Comparison of ENCODE assay signal across 18 mouse cellular contexts in genomic region chr12:86943421-86943820, GRCm38 (mm10). TPM values are rescaled to one million over a fixed set of nuclear protein-coding genes. Genes with fewer than 3 reads are reported as not detected.
A peak's percentile ranks its signal among the peaks of the same experiment; 100 is the strongest.
DNase-seq lines count a peak whose midpoint lies in the region; ATAC-seq lines count a peak whose summit lies in the region.
"Had no signal": no experiment of that assay in that cellular context is flagged by ENCODE, and none has a peak within 500 bp of the region (broad histone marks: within the 10 kb centered on the region; RNA-seq: fewer than 3 reads in every experiment).

No protein-coding gene starts in this region.

- H3K9ac ChIP-seq in hindbrain, embryonic 13.5 days: no peak overlapping the region
- H3K9ac ChIP-seq in hindbrain, embryonic 16.5 days (ENCODE audit: low read depth, low read length): no peak overlapping the region
- H3K9ac ChIP-seq in forebrain, embryonic 13.5 days: no peak overlapping the region
- H3K9ac ChIP-seq in hindbrain, embryonic 15.5 days: no peak overlapping the region
- no peak overlapping the region for H3K9ac ChIP-seq in midbrain, embryonic 16.5 days (ENCODE audit: low read depth, low read length)
- no peak overlapping the region for H3K9ac ChIP-seq in intestine, embryonic 15.5 days
- H3K9ac ChIP-seq: heart, embryonic 12.5 days; stomach, embryonic 15.5 days had no signal

- no peaks in the 10 kb centered on the region for H3K9me3 ChIP-seq in hindbrain, embryonic 13.5 days
- no peaks in the 10 kb centered on the region for H3K9me3 ChIP-seq in hindbrain, embryonic 16.5 days (ENCODE audit: control insufficient read depth, low read length)
- H3K9me3 ChIP-seq in forebrain, embryonic 13.5 days (replicated peaks): no peaks in the 10 kb centered on the region
- H3K9me3 ChIP-seq in hindbrain, embryonic 15.5 days: no peaks in the 10 kb centered on the region
- no peaks in the 10 kb centered on the region for H3K9me3 ChIP-seq in midbrain, embryonic 16.5 days (replicated peaks; ENCODE audit: control insufficient read depth, low read length, poor library complexity, severe bottlenecking)
- no peaks in the 10 kb centered on the region for H3K9me3 ChIP-seq in intestine, embryonic 15.5 days
- H3K9me3 ChIP-seq: embryonic facial prominence, embryonic 10.5 days; G1E; heart, embryonic 12.5 days; stomach, embryonic 15.5 days had no signal

- H3K4me1 ChIP-seq in hindbrain, embryonic 13.5 days (replicated peaks): peaks cover 50% of the 10 kb centered on the region
- peaks cover 33% of the 10 kb centered on the region for H3K4me1 ChIP-seq in hindbrain, embryonic 16.5 days (ENCODE audit: control insufficient read depth, insufficient read depth, low read depth, low read length)
- peaks cover 48% of the 10 kb centered on the region for H3K4me1 ChIP-seq in forebrain, embryonic 13.5 days
- H3K4me1 ChIP-seq in hindbrain, embryonic 15.5 days (replicated peaks): peaks cover 54% of the 10 kb centered on the region
- peaks cover 43% of the 10 kb centered on the region for H3K4me1 ChIP-seq in midbrain, embryonic 16.5 days (ENCODE audit: control insufficient read depth, insufficient read depth, low read length)
- peaks cover 10% of the 10 kb centered on the region for H3K4me1 ChIP-seq in intestine, embryonic 15.5 days (replicated peaks)

- no peak overlapping the region for H3K4me3 ChIP-seq in hindbrain, embryonic 13.5 days
- H3K4me3 ChIP-seq in hindbrain, embryonic 16.5 days (ENCODE audit: low read length): no peak overlapping the region
- H3K4me3 ChIP-seq in forebrain, embryonic 13.5 days: no peak overlapping the region
- H3K4me3 ChIP-seq in hindbrain, embryonic 15.5 days: no peak overlapping the region
- H3K4me3 ChIP-seq in midbrain, embryonic 16.5 days (ENCODE audit: low read depth, low read length): no peak overlapping the region
- H3K4me3 ChIP-seq in intestine, embryonic 15.5 days (replicated peaks): no peak overlapping the region
- H3K4me3 ChIP-seq: embryonic facial prominence, embryonic 10.5 days; heart, embryonic 12.5 days; stomach, embryonic 15.5 days had no signal

- H3K27me3 ChIP-seq in hindbrain, embryonic 13.5 days: no peaks in the 10 kb centered on the region
- H3K27me3 ChIP-seq in hindbrain, embryonic 16.5 days (replicated peaks; ENCODE audit: control insufficient read depth, insufficient read depth, low read length): no peaks in the 10 kb centered on the region
- H3K27me3 ChIP-seq in forebrain, embryonic 13.5 days: no peaks in the 10 kb centered on the region
- no peaks in the 10 kb centered on the region for H3K27me3 ChIP-seq in hindbrain, embryonic 15.5 days
- H3K27me3 ChIP-seq in midbrain, embryonic 16.5 days (ENCODE audit: control insufficient read depth, insufficient read depth, low read depth, low read length): no peaks in the 10 kb centered on the region
- no peaks in the 10 kb centered on the region for H3K27me3 ChIP-seq in intestine, embryonic 15.5 days (replicated peaks)
- H3K27me3 ChIP-seq: heart, embryonic 12.5 days; stomach, embryonic 15.5 days had no signal

- 94% methylated on average over 8 of the region's 8 CpGs for WGBS in hindbrain, embryonic 13.5 days
- WGBS in hindbrain, embryonic 16.5 days: 88% methylated on average over 8 of the region's 8 CpGs
- 91% methylated on average over 8 of the region's 8 CpGs for WGBS in forebrain, embryonic 13.5 days
- WGBS in hindbrain, embryonic 15.5 days: 92% methylated on average over 8 of the region's 8 CpGs
- 95% methylated on average over 8 of the region's 8 CpGs for WGBS in midbrain, embryonic 16.5 days
- 84% methylated on average over 8 of the region's 8 CpGs for WGBS in intestine, embryonic 15.5 days

- H3K36me3 ChIP-seq in hindbrain, embryonic 13.5 days: no peaks in the 10 kb centered on the region
- H3K36me3 ChIP-seq in hindbrain, embryonic 16.5 days (ENCODE audit: control insufficient read depth, insufficient read depth, low read length): no peaks in the 10 kb centered on the region
- no peaks in the 10 kb centered on the region for H3K36me3 ChIP-seq in forebrain, embryonic 13.5 days (ENCODE audit: poor library complexity, severe bottlenecking)
- no peaks in the 10 kb centered on the region for H3K36me3 ChIP-seq in hindbrain, embryonic 15.5 days
- no peaks in the 10 kb centered on the region for H3K36me3 ChIP-seq in midbrain, embryonic 16.5 days (ENCODE audit: control insufficient read depth, insufficient read depth, low read length)
- H3K36me3 ChIP-seq in intestine, embryonic 15.5 days: no peaks in the 10 kb centered on the region
- H3K36me3 ChIP-seq: embryonic facial prominence, embryonic 10.5 days; G1E; heart, embryonic 12.5 days; stomach, embryonic 15.5 days had no signal

- no peak for DNase-seq in urinary bladder, postnatal 10 days (ENCODE audit: low spot score)
- DNase-seq: adrenal gland, adult 2 months; kidney, adult 18-20 months; kidney, postnatal 36 days; lung, adult 18-20 months; spleen, adult 18-20 months had no signal

- no peak for ATAC-seq in hindbrain, embryonic 13.5 days (ENCODE audit: low FRiP score)
- ATAC-seq in hindbrain, embryonic 16.5 days: no peak
- no peak for ATAC-seq in forebrain, embryonic 13.5 days
- ATAC-seq in hindbrain, embryonic 15.5 days (ENCODE audit: low FRiP score, low read depth): no peak
- ATAC-seq in midbrain, embryonic 16.5 days: no peak
- no peak for ATAC-seq in intestine, embryonic 15.5 days

- H3K4me2 ChIP-seq in hindbrain, embryonic 13.5 days: no peak overlapping the region
- no peak overlapping the region for H3K4me2 ChIP-seq in hindbrain, embryonic 16.5 days (ENCODE audit: low read length)
- no peak overlapping the region for H3K4me2 ChIP-seq in forebrain, embryonic 13.5 days
- H3K4me2 ChIP-seq in hindbrain, embryonic 15.5 days: no peak overlapping the region
- no peak overlapping the region for H3K4me2 ChIP-seq in midbrain, embryonic 16.5 days (ENCODE audit: low read length)
- H3K4me2 ChIP-seq in intestine, embryonic 15.5 days (replicated peaks): no peak overlapping the region
- H3K4me2 ChIP-seq: heart, embryonic 12.5 days; stomach, embryonic 15.5 days had no signal

- peak overlapping the region; percentile 97 for H3K27ac ChIP-seq in hindbrain, embryonic 13.5 days
- H3K27ac ChIP-seq in hindbrain, embryonic 16.5 days (ENCODE audit: low read depth, low read length): no peak overlapping the region
- peak overlapping the region; percentile 97 for H3K27ac ChIP-seq in forebrain, embryonic 13.5 days
- H3K27ac ChIP-seq in hindbrain, embryonic 15.5 days (replicated peaks): peak overlapping the region; percentile 95
- H3K27ac ChIP-seq in midbrain, embryonic 16.5 days (ENCODE audit: low read length): peak overlapping the region; percentile 94
- no peak overlapping the region for H3K27ac ChIP-seq in intestine, embryonic 15.5 days
- H3K27ac ChIP-seq: embryonic facial prominence, embryonic 10.5 days; stomach, embryonic 15.5 days had no signal

RNA-seq across cellular contexts. Expression of gene Cipc, which starts 3.4 kb away (rescaled TPM):
- 44.1 and 45.4 TPM in 2 replicates for polyA plus RNA-seq in hindbrain, embryonic 13.5 days (2015; fragmentation: Nextera tagmentation; extraction: Ambion mirVana)
- polyA plus RNA-seq in hindbrain, embryonic 16.5 days (2015; fragmentation: Nextera tagmentation; extraction: Ambion mirVana): 43.4 and 49.0 TPM in 2 replicates
- 46.1 and 53.1 TPM in 2 replicates for polyA plus RNA-seq in forebrain, embryonic 13.5 days (2015; fragmentation: Nextera tagmentation; extraction: Ambion mirVana)
- 45.1 and 46.1 TPM in 2 replicates for polyA plus RNA-seq in hindbrain, embryonic 15.5 days (2015; fragmentation: Nextera tagmentation; extraction: Ambion mirVana)
- polyA plus RNA-seq in midbrain, embryonic 16.5 days (2015; fragmentation: Nextera tagmentation; extraction: Ambion mirVana): 56.6 and 57.8 TPM in 2 replicates
- polyA plus RNA-seq in intestine, embryonic 15.5 days (2015; fragmentation: Nextera tagmentation; extraction: Ambion mirVana): 10.6 TPM in 2 replicates

RNA-seq across cellular contexts. Expression of gene Zdhhc22, which starts 46.8 kb away (rescaled TPM):
- polyA plus RNA-seq in hindbrain, embryonic 13.5 days (2015; fragmentation: Nextera tagmentation; extraction: Ambion mirVana): 12.1 and 13.4 TPM in 2 replicates
- polyA plus RNA-seq in hindbrain, embryonic 16.5 days (2015; fragmentation: Nextera tagmentation; extraction: Ambion mirVana): 23.2 and 26.9 TPM in 2 replicates
- 2.3 and 2.7 TPM in 2 replicates for polyA plus RNA-seq in forebrain, embryonic 13.5 days (2015; fragmentation: Nextera tagmentation; extraction: Ambion mirVana)
- 21.8 and 22.0 TPM in 2 replicates for polyA plus RNA-seq in hindbrain, embryonic 15.5 days (2015; fragmentation: Nextera tagmentation; extraction: Ambion mirVana)
- 24.4 and 28.1 TPM in 2 replicates for polyA plus RNA-seq in midbrain, embryonic 16.5 days (2015; fragmentation: Nextera tagmentation; extraction: Ambion mirVana)
- polyA plus RNA-seq in intestine, embryonic 15.5 days (2015; fragmentation: Nextera tagmentation; extraction: Ambion mirVana): 0.06 and 0.34 TPM in 2 replicates
- polyA plus RNA-seq: G1E; gonadal fat pad, adult 2 months; heart, embryonic 12.5 days; liver, adult 2 months had no signal

RNA-seq across cellular contexts. Expression of gene Irf2bpl, which starts 58.8 kb away (rescaled TPM):
- 66.4 and 70.0 TPM in 2 replicates for polyA plus RNA-seq in hindbrain, embryonic 13.5 days (2015; fragmentation: Nextera tagmentation; extraction: Ambion mirVana)
- 49.7 and 56.6 TPM in 2 replicates for polyA plus RNA-seq in hindbrain, embryonic 16.5 days (2015; fragmentation: Nextera tagmentation; extraction: Ambion mirVana)
- polyA plus RNA-seq in forebrain, embryonic 13.5 days (2015; fragmentation: Nextera tagmentation; extraction: Ambion mirVana): 54.2 and 54.8 TPM in 2 replicates
- polyA plus RNA-seq in hindbrain, embryonic 15.5 days (2015; fragmentation: Nextera tagmentation; extraction: Ambion mirVana): 72.9 and 87.3 TPM in 2 replicates
- polyA plus RNA-seq in midbrain, embryonic 16.5 days (2015; fragmentation: Nextera tagmentation; extraction: Ambion mirVana): 69.3 and 76.9 TPM in 2 replicates
- polyA plus RNA-seq in intestine, embryonic 15.5 days (2015; fragmentation: Nextera tagmentation; extraction: Ambion mirVana): 19.6 and 22.4 TPM in 2 replicates

Comparison
In these comparisons a context has a peak if more than half of its experiments do, and no peak if none do; other contexts are left out.
1. H3K27ac ChIP-seq: peak in hindbrain, embryonic 13.5 days (single experiment), forebrain, embryonic 13.5 days (single experiment), hindbrain, embryonic 15.5 days (single experiment) and midbrain, embryonic 16.5 days (single experiment); none in hindbrain, embryonic 16.5 days (single experiment) and intestine, embryonic 15.5 days (single experiment).